Comparison of ENCODE assay signal across 8 mouse cellular contexts in the genomic region with DNA sequence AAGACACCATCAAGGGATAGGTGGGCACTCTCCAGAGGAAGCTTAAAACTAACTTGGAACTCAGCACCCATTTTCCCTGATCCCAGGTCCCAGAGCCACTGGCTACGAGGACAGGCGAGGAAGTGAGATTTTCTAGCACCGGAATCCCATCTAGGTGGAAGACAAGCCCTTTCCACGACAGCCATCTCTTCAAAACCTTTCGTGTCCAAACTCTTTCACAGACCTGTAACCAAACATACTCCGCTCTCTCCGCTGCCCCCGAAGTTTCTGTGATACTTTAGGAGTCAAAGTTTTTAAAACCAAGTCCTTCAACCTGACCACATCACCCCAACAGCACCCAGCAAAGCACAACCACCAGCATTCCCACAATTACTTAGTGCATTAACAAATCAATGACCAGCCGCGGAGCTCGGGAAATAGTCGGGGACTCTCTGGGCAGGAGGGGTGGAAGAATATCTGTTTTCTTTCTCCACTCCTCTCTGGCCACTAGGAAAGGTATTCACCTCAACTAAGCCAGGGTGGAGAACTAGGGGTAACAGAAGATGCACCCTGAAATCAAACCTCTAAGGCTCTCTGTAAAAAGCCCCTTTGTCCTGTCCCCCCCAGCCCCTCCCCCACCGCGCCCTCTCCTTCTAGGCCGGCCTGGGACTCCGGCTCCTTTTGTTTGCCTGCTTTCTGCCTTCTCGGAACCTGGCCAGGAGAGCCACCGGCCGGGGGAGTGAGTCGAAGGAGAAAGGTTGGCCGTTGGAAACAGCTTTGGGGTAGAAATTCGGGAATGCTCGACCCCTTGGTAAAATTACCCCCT. TPM values are rescaled to one million over a fixed set of nuclear protein-coding genes. Genes with fewer than 3 reads are reported as not detected.
A peak's percentile ranks its signal among the peaks of the same experiment; 100 is the strongest.
DNase-seq lines count a peak whose midpoint lies in the region; ATAC-seq and TF ChIP-seq lines count a peak whose summit lies in the region.

No protein-coding gene starts in this region.

- peak overlapping the region; percentile 58 for H3K4me3 ChIP-seq in lung, embryonic 14.5 days (ENCODE audit: low read depth, low read length)
- peak overlapping the region; percentile 64 for H3K4me3 ChIP-seq in embryonic facial prominence, embryonic 13.5 days
- H3K4me3 ChIP-seq in limb, embryonic 14.5 days (replicated peaks; ENCODE audit: low read length), result peak overlapping the region; percentile 52
- H3K4me3 ChIP-seq in stomach, embryonic 15.5 days (replicated peaks), result peak overlapping the region; percentile 61

- peak; percentile 39 for DNase-seq in lung, embryonic 14.5 days
- no peak for DNase-seq in lung, postnatal 36 days
- no peak for DNase-seq in limb, embryonic 14.5 days (ENCODE audit: low spot score)
- DNase-seq in gastrocnemius, adult 18-20 months (ENCODE audit: low spot score), result no peak
- no peak for DNase-seq in adrenal gland, adult 18-20 months (ENCODE audit: low spot score in 2 of 2)

- H3K4me1 ChIP-seq in lung, embryonic 14.5 days (ENCODE audit: insufficient read depth), result peaks cover 19% of the 10 kb centered on the region
- H3K4me1 ChIP-seq in embryonic facial prominence, embryonic 13.5 days, result peaks cover 56% of the 10 kb centered on the region
- H3K4me1 ChIP-seq in limb, embryonic 14.5 days (ENCODE audit: control insufficient read depth, insufficient read depth, low read length), result peaks cover 50% of the 10 kb centered on the region
- H3K4me1 ChIP-seq in stomach, embryonic 15.5 days, result peaks cover 29% of the 10 kb centered on the region

- H3K27ac ChIP-seq in lung, embryonic 14.5 days (ENCODE audit: low read depth), result peak overlapping the region; percentile 19; the same call in 1 of the 2 replicates
- peak overlapping the region; percentile 62 for H3K27ac ChIP-seq in embryonic facial prominence, embryonic 13.5 days
- peak overlapping the region; percentile 38 for H3K27ac ChIP-seq in limb, embryonic 14.5 days (replicated peaks; ENCODE audit: low read depth, low read length)
- peak overlapping the region; percentile 88 for H3K27ac ChIP-seq in stomach, embryonic 15.5 days

- peak overlapping the region; percentile 70 for H3K9ac ChIP-seq in lung, embryonic 14.5 days
- H3K9ac ChIP-seq in embryonic facial prominence, embryonic 13.5 days, result peak overlapping the region; percentile 77
- H3K9ac ChIP-seq in limb, embryonic 14.5 days (ENCODE audit: low read depth, low read length, severe bottlenecking), result peak overlapping the region; percentile 68
- peak overlapping the region; percentile 29; the same call in 1 of the 2 replicates for H3K9ac ChIP-seq in stomach, embryonic 15.5 days

- no peak for ATAC-seq in lung, embryonic 14.5 days (ENCODE audit: insufficient read depth)
- ATAC-seq in embryonic facial prominence, embryonic 13.5 days (ENCODE audit: insufficient number of reproducible peaks, insufficient read depth, low FRiP score, low TSS enrichment, low read depth), result no peak
- ATAC-seq in limb, embryonic 14.5 days (ENCODE audit: low FRiP score, low read depth), result no peak
- ATAC-seq in stomach, embryonic 15.5 days (ENCODE audit: insufficient read depth, low FRiP score, low read depth), result no peak
- no peak for ATAC-seq in inflammation-experienced regulatory T-cells, adult 6 months

- no peak for TF ChIP-seq POLR2A in limb, embryonic 14.5 days (IDR thresholded peaks at IDR 0.05; ENCODE audit: borderline replicate concordance, extremely low read depth, insufficient read depth, insufficient read length)

- TF ChIP-seq CTCF in lung, embryonic 14.5 days (IDR thresholded peaks at IDR 0.05; ENCODE audit: low read depth), result no peak

- H3K27me3 ChIP-seq in lung, embryonic 14.5 days (ENCODE audit: insufficient read depth, low read length), result no peaks in the 10 kb centered on the region
- H3K27me3 ChIP-seq in embryonic facial prominence, embryonic 13.5 days, result no peaks in the 10 kb centered on the region
- H3K27me3 ChIP-seq in limb, embryonic 14.5 days (ENCODE audit: control insufficient read depth, insufficient read depth, low read length), result no peaks in the 10 kb centered on the region
- H3K27me3 ChIP-seq in stomach, embryonic 15.5 days (replicated peaks), result no peaks in the 10 kb centered on the region

- H3K4me2 ChIP-seq in lung, embryonic 14.5 days, result peak overlapping the region; percentile 76
- peak overlapping the region; percentile 75 for H3K4me2 ChIP-seq in embryonic facial prominence, embryonic 13.5 days
- H3K4me2 ChIP-seq in limb, embryonic 14.5 days (replicated peaks; ENCODE audit: low read depth, low read length, severe bottlenecking), result peak overlapping the region; percentile 67
- peak overlapping the region; percentile 93 for H3K4me2 ChIP-seq in stomach, embryonic 15.5 days

- WGBS in lung, embryonic 14.5 days, result under 1% methylated on average over 23 of the region's 23 CpGs
- WGBS in embryonic facial prominence, embryonic 13.5 days, result under 1% methylated on average over 23 of the region's 23 CpGs
- WGBS in limb, embryonic 14.5 days, result 2% methylated on average over 23 of the region's 23 CpGs
- 5% methylated on average over 23 of the region's 23 CpGs for WGBS in stomach, embryonic 15.5 days

- H3K9me3 ChIP-seq in lung, embryonic 14.5 days (ENCODE audit: low read depth, low read length), result no peaks in the 10 kb centered on the region
- H3K9me3 ChIP-seq in embryonic facial prominence, embryonic 13.5 days, result no peaks in the 10 kb centered on the region
- no peaks in the 10 kb centered on the region for H3K9me3 ChIP-seq in limb, embryonic 14.5 days (ENCODE audit: control insufficient read depth, low read length)
- H3K9me3 ChIP-seq in stomach, embryonic 15.5 days, result no peaks in the 10 kb centered on the region

- no peaks in the 10 kb centered on the region for H3K36me3 ChIP-seq in lung, embryonic 14.5 days (ENCODE audit: insufficient read depth)
- no peaks in the 10 kb centered on the region for H3K36me3 ChIP-seq in embryonic facial prominence, embryonic 13.5 days
- no peaks in the 10 kb centered on the region for H3K36me3 ChIP-seq in limb, embryonic 14.5 days (ENCODE audit: control insufficient read depth, insufficient read depth, low read length)
- no peaks in the 10 kb centered on the region for H3K36me3 ChIP-seq in stomach, embryonic 15.5 days

RNA-seq across cellular contexts. Expression of a gene that starts 0.9 kb away (rescaled TPM):
- polyA plus RNA-seq in lung, embryonic 14.5 days (2014; fragmentation: Nextera tagmentation; extraction: Ambion mirVana), result 15.1 and 15.9 TPM in 2 replicates
- 18.7 and 22.7 TPM in 2 replicates for polyA plus RNA-seq in embryonic facial prominence, embryonic 13.5 days (2015; fragmentation: Nextera tagmentation; extraction: Ambion mirVana)
- polyA plus RNA-seq in limb, embryonic 14.5 days (2012; rRNA removed), result 17.3 and 27.6 TPM in 2 replicates
- polyA plus RNA-seq in limb, embryonic 14.5 days (2014; fragmentation: Nextera tagmentation; extraction: Ambion mirVana), result 16.0 and 19.0 TPM in 2 replicates
- polyA plus RNA-seq in stomach, embryonic 15.5 days (2015; fragmentation: Nextera tagmentation; extraction: Ambion mirVana), result 30.8 and 33.1 TPM in 2 replicates
- under 1 TPM in 1 of 3 experiments, not detected in 2; 0.11 TPM for polyA plus RNA-seq in inflammation-experienced regulatory T-cells, adult 6 months (2017; shearing (Covaris generic))
- total RNA-seq in gastrocnemius, adult 18-20 months (2021), result not detected
- under 1 TPM in 1 of 2 experiments, not detected in 1; 0.29 TPM for total RNA-seq in adrenal gland, adult 18-20 months (2021)

RNA-seq across cellular contexts. Expression of a gene that starts 20.6 kb away (rescaled TPM):
- 0.18 TPM in 1 of 2 replicates, not detected in the other for polyA plus RNA-seq in lung, embryonic 14.5 days (2014; fragmentation: Nextera tagmentation; extraction: Ambion mirVana)
- polyA plus RNA-seq in embryonic facial prominence, embryonic 13.5 days (2015; fragmentation: Nextera tagmentation; extraction: Ambion mirVana), result 0.22 and 0.67 TPM in 2 replicates
- polyA plus RNA-seq in limb, embryonic 14.5 days (2012; rRNA removed), result 0.68 and 0.96 TPM in 2 replicates
- 0.17 TPM in 1 of 2 replicates, not detected in the other for polyA plus RNA-seq in limb, embryonic 14.5 days (2014; fragmentation: Nextera tagmentation; extraction: Ambion mirVana)
- polyA plus RNA-seq in stomach, embryonic 15.5 days (2015; fragmentation: Nextera tagmentation; extraction: Ambion mirVana), result 0.66 and 0.73 TPM in 2 replicates
- not detected for polyA plus RNA-seq in inflammation-experienced regulatory T-cells, adult 6 months (2017; shearing (Covaris generic))
- not detected for total RNA-seq in gastrocnemius, adult 18-20 months (2021)
- total RNA-seq in adrenal gland, adult 18-20 months (2021), result not detected

RNA-seq across cellular contexts. Expression of a gene that starts 27.5 kb away (rescaled TPM):
- polyA plus RNA-seq in lung, embryonic 14.5 days (2014; fragmentation: Nextera tagmentation; extraction: Ambion mirVana), result not detected in 2 replicates
- 0.21 TPM in 1 of 2 replicates, not detected in the other for polyA plus RNA-seq in embryonic facial prominence, embryonic 13.5 days (2015; fragmentation: Nextera tagmentation; extraction: Ambion mirVana)
- polyA plus RNA-seq in limb, embryonic 14.5 days (2012; rRNA removed), result 0.68 and 0.88 TPM in 2 replicates
- polyA plus RNA-seq in limb, embryonic 14.5 days (2014; fragmentation: Nextera tagmentation; extraction: Ambion mirVana), result 0.21 TPM in 1 of 2 replicates, not detected in the other
- not detected in 2 replicates for polyA plus RNA-seq in stomach, embryonic 15.5 days (2015; fragmentation: Nextera tagmentation; extraction: Ambion mirVana)
- not detected for polyA plus RNA-seq in inflammation-experienced regulatory T-cells, adult 6 months (2017; shearing (Covaris generic))
- not detected for total RNA-seq in gastrocnemius, adult 18-20 months (2021)
- not detected for total RNA-seq in adrenal gland, adult 18-20 months (2021)

Comparison
In these comparisons a context has a peak if more than half of its experiments do, and no peak if none do; other contexts are left out.
1. H3K27ac ChIP-seq: peak in every context shown above with its lines; median percentile 88 in stomach, embryonic 15.5 days; 62 in embryonic facial prominence, embryonic 13.5 days; 38 in limb, embryonic 14.5 days; 19 in lung, embryonic 14.5 days.
2. RNA of a gene that starts 0.9 kb away (polyA plus RNA-seq): 30.8 to 33.1 TPM in stomach, embryonic 15.5 days, 18.7 to 22.7 TPM in embryonic facial prominence, embryonic 13.5 days, 16.0 to 27.6 TPM in limb, embryonic 14.5 days and 15.1 to 15.9 TPM in lung, embryonic 14.5 days; 0.11 TPM in inflammation-experienced regulatory T-cells, adult 6 months; every median in the first group is over 10 times any median in the second.
3. Peak in every context shown above with its lines, with median percentiles within 50 percentile points of each other: H3K4me2 ChIP-seq, H3K4me3 ChIP-seq and H3K9ac ChIP-seq.